Comparison of ENCODE assay signal across 8 mouse cellular contexts in the genomic region with DNA sequence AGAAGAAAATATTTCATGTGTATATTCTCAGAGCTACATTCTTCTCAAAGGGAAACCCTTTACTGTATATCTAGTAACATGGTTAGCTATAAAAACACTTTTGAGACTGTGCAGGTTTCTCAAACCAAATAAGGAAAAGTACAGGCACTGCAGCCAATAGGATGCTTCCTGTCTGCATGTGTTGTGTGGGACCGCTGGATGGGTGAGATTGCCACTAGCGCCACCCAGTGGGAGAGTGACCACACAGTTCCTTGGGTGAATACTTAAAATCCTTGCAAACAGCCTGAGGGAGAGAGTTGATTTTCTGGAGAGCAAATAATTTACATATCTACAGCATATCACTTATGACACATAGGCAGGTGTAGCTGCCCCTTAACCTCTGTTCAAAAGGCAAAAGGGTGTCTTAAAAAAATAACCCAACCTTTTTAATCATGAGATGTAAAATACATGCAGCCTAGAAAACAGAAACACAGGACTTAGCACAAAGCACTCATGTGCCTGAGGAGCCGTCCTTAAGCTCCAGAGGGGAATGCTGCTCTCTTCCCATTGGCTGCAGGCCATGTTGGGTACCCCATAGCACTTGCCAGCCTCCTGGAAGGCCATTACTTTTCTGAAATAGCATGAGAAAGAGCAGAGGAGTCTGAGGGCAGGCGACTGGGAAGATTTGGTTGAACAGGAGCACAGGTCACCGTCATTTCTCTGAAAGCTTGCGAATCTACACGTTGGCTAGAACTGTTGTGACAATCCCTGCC. TPM values are rescaled to one million over a fixed set of nuclear protein-coding genes. Genes with fewer than 3 reads are reported as not detected.
A peak's percentile ranks its signal among the peaks of the same experiment; 100 is the strongest.
DNase-seq lines count a peak whose midpoint lies in the region; ATAC-seq lines count a peak whose summit lies in the region.

No protein-coding gene starts in this region.

- H3K36me3 ChIP-seq in midbrain, embryonic 13.5 days, result peaks cover 56% of the 10 kb centered on the region

- DNase-seq in left cerebral cortex, postnatal 4 days, result peak; percentile 70
- no peak for DNase-seq in left cerebral cortex, adult 8-10 months (ENCODE audit: low spot score in 2 of 2)
- DNase-seq in adrenal gland, adult 18-20 months (ENCODE audit: low spot score in 2 of 2), result peak; percentile 20 to 33
- peak; percentile 69 for DNase-seq in embryo, embryonic 11 days
- peak; percentile 6 to 10 for DNase-seq in heart, postnatal 36 days
- peak; percentile 21 to 78 for DNase-seq in kidney, postnatal 36 days
- DNase-seq in thymus, postnatal 36 days, result peak; percentile 31 to 36

- H3K9ac ChIP-seq in midbrain, embryonic 13.5 days (replicated peaks), result no peak overlapping the region

- no peaks in the 10 kb centered on the region for H3K9me3 ChIP-seq in midbrain, embryonic 13.5 days

- ATAC-seq in midbrain, embryonic 13.5 days, result peak; percentile 70

- H3K4me3 ChIP-seq in midbrain, embryonic 13.5 days (replicated peaks), result no peak overlapping the region

- H3K4me1 ChIP-seq in midbrain, embryonic 13.5 days (replicated peaks), result 0 out of 2 replicates have a peak, but pooled peaks cover 4% of the 10 kb centered on the region

- no peak overlapping the region for H3K4me2 ChIP-seq in midbrain, embryonic 13.5 days (replicated peaks)

- H3K27ac ChIP-seq in midbrain, embryonic 13.5 days, result no peak overlapping the region

- H3K27me3 ChIP-seq in midbrain, embryonic 13.5 days, result no peaks in the 10 kb centered on the region

- WGBS in midbrain, embryonic 13.5 days, result 62% methylated on average over 7 of the region's 7 CpGs

- intact Hi-C loops in left cerebral cortex, postnatal 4 days (cut with DNase I), result no loop called here
- intact Hi-C loops in heart, postnatal 36 days (cut with DNase I), result no loop called here

RNA-seq across cellular contexts. Expression of a gene that starts 26.6 kb away (rescaled TPM):
- total RNA-seq in left cerebral cortex, postnatal 4 days (2021), result 100 to 1,000 TPM; 113 to 116 TPM
- total RNA-seq in left cerebral cortex, adult 8-10 months (2022), result 10 to 100 TPM; 62.5 to 75.9 (median 68.3) TPM
- total RNA-seq in adrenal gland, adult 18-20 months (2021), result 1 to 10 TPM; 4.5 to 5.6 TPM
- under 1 TPM; 0.73 to 1.00 TPM for total RNA-seq in heart, postnatal 36 days (2021)
- 19.8 and 21.6 TPM in 2 replicates for polyA plus RNA-seq in midbrain, embryonic 13.5 days (2015; fragmentation: Nextera tagmentation; extraction: Ambion mirVana)

Comparison
In these comparisons a context has a peak if more than half of its experiments do, and no peak if none do; other contexts are left out.
1. DNase-seq: peak in left cerebral cortex, postnatal 4 days (single experiment), adrenal gland, adult 18-20 months (2 of 2), embryo, embryonic 11 days (single experiment), heart, postnatal 36 days (2 of 2), kidney, postnatal 36 days (2 of 2) and thymus, postnatal 36 days (2 of 2); none in left cerebral cortex, adult 8-10 months (0 of 2).
2. RNA of a gene that starts 26.6 kb away (total RNA-seq): 113 to 116 TPM in left cerebral cortex, postnatal 4 days and 62.5 to 75.9 TPM in left cerebral cortex, adult 8-10 months; 4.5 to 5.6 TPM in adrenal gland, adult 18-20 months and 0.73 to 1.00 TPM in heart, postnatal 36 days; every median in the first group is over 4 times any median in the second.